ENCODE assay signal across 14 mouse cellular contexts in genomic region chr1:182671343-182671624, GRCm38 (mm10).
DNase-seq lines count a peak whose midpoint lies in the region; ATAC-seq lines count a peak whose summit lies in the region.
"Had no signal": no experiment of that assay in that cellular context is flagged by ENCODE, and none has a peak within 500 bp of the region (broad histone marks: within the 10 kb centered on the region; RNA-seq: fewer than 3 reads in every experiment).

No protein-coding gene starts in this region.

- 34% methylated on average over 4 of the region's 4 CpGs for WGBS in hindbrain, embryonic 10.5 days
- WGBS in hindbrain, embryonic 12.5 days: 35% methylated on average over 4 of the region's 4 CpGs
- 46% methylated on average over 4 of the region's 4 CpGs for WGBS in heart, embryonic 14.5 days
- WGBS in liver, embryonic 12.5 days (ENCODE audit: insufficient replicate concordance): 22% methylated on average over 4 of the region's 4 CpGs

- no peaks in the 10 kb centered on the region for H3K36me3 ChIP-seq in hindbrain, embryonic 10.5 days
- no peaks in the 10 kb centered on the region for H3K36me3 ChIP-seq in hindbrain, embryonic 12.5 days
- H3K36me3 ChIP-seq in heart, embryonic 14.5 days (ENCODE audit: control insufficient read depth, insufficient read depth, low read length): no peaks in the 10 kb centered on the region
- no peaks in the 10 kb centered on the region for H3K36me3 ChIP-seq in liver, embryonic 12.5 days
- H3K36me3 ChIP-seq: neural tube, embryonic 12.5 days had no signal

- H3K9ac ChIP-seq in hindbrain, embryonic 12.5 days: no peak overlapping the region
- H3K9ac ChIP-seq in heart, embryonic 14.5 days (ENCODE audit: low read length): no peak overlapping the region
- H3K9ac ChIP-seq in liver, embryonic 12.5 days: no peak overlapping the region
- H3K9ac ChIP-seq: neural tube, embryonic 12.5 days had no signal

- H3K27ac ChIP-seq in hindbrain, embryonic 10.5 days: peak overlapping the region; percentile 82
- no peak overlapping the region for H3K27ac ChIP-seq in hindbrain, embryonic 12.5 days
- peak overlapping the region; percentile 64 to 75 for H3K27ac ChIP-seq in heart, embryonic 14.5 days (replicated peaks in 1 of 2; ENCODE audit: control insufficient read depth in 1 of 2, insufficient read depth in 1 of 2, low read depth in 2 of 2, low read length in 2 of 2)
- H3K27ac ChIP-seq in liver, embryonic 12.5 days: 0 out of 2 replicates have a peak overlapping the region, but pooled peaks have one; percentile 54
- H3K27ac ChIP-seq: hindbrain, postnatal 0 days; neural tube, embryonic 12.5 days had no signal

- no peak overlapping the region for H3K4me2 ChIP-seq in hindbrain, embryonic 12.5 days (replicated peaks)
- H3K4me2 ChIP-seq in heart, embryonic 14.5 days (ENCODE audit: low read length): no peak overlapping the region
- H3K4me2 ChIP-seq in liver, embryonic 12.5 days: no peak overlapping the region
- H3K4me2 ChIP-seq: neural tube, embryonic 12.5 days had no signal

- H3K9me3 ChIP-seq in hindbrain, embryonic 10.5 days: no peaks in the 10 kb centered on the region
- peaks cover 8% of the 10 kb centered on the region; the same call in 1 of the 2 replicates for H3K9me3 ChIP-seq in hindbrain, embryonic 12.5 days (replicated peaks)
- H3K9me3 ChIP-seq in heart, embryonic 14.5 days (ENCODE audit: control insufficient read depth, low read length): 0 out of 2 replicates have a peak, but pooled peaks cover 3% of the 10 kb centered on the region
- no peaks in the 10 kb centered on the region for H3K9me3 ChIP-seq in liver, embryonic 12.5 days (replicated peaks)
- H3K9me3 ChIP-seq: neural tube, embryonic 12.5 days had no signal

- H3K4me3 ChIP-seq in hindbrain, embryonic 10.5 days: no peak overlapping the region
- H3K4me3 ChIP-seq in hindbrain, embryonic 12.5 days: no peak overlapping the region
- no peak overlapping the region for H3K4me3 ChIP-seq in heart, embryonic 14.5 days (ENCODE audit: control insufficient read depth in 1 of 2, insufficient read depth in 1 of 2, low read depth in 1 of 2, low read length in 2 of 2)
- H3K4me3 ChIP-seq in liver, embryonic 12.5 days: no peak overlapping the region
- H3K4me3 ChIP-seq: neural tube, embryonic 12.5 days had no signal

- no peaks in the 10 kb centered on the region for H3K27me3 ChIP-seq in hindbrain, embryonic 10.5 days (ENCODE audit: insufficient read depth, poor library complexity, severe bottlenecking)
- peaks cover 3% of the 10 kb centered on the region; the same call in 1 of the 2 replicates for H3K27me3 ChIP-seq in hindbrain, embryonic 12.5 days
- H3K27me3 ChIP-seq in heart, embryonic 14.5 days (ENCODE audit: control insufficient read depth, insufficient read depth, low read length): no peaks in the 10 kb centered on the region
- no peaks in the 10 kb centered on the region for H3K27me3 ChIP-seq in liver, embryonic 12.5 days (replicated peaks)
- H3K27me3 ChIP-seq: neural tube, embryonic 12.5 days had no signal

- DNase-seq in hindbrain, embryonic 10.5 days (ENCODE audit: low spot score): no peak
- peak; percentile 24 to 30 for DNase-seq in lung, postnatal 4 days
- DNase-seq in lung, postnatal 36 days: no peak
- DNase-seq in cerebellum, adult 18-20 months: no peak
- no peak for DNase-seq in c-Kit-positive CD71-positive TER-119-positive erythroid progenitor cells, embryonic 14.5 days (ENCODE audit: low spot score)
- DNase-seq: adrenal gland, postnatal 25 days; cerebellum, adult 2 months; layer of hippocampus, postnatal 36 days; right cerebral cortex, postnatal 14 days had no signal

- no peak for ATAC-seq in hindbrain, embryonic 12.5 days (ENCODE audit: low FRiP score)
- ATAC-seq in heart, embryonic 14.5 days (ENCODE audit: insufficient number of reproducible peaks, insufficient read depth, low FRiP score, low read depth): no peak; the same call in 1 of the 2 replicates
- no peak for ATAC-seq in liver, embryonic 12.5 days
- ATAC-seq: hindbrain, postnatal 0 days had no signal

- H3K4me1 ChIP-seq in hindbrain, embryonic 10.5 days (replicated peaks): peaks cover 43% of the 10 kb centered on the region
- peaks cover 27% of the 10 kb centered on the region for H3K4me1 ChIP-seq in hindbrain, embryonic 12.5 days
- peaks cover 24% of the 10 kb centered on the region in 2 experiments for H3K4me1 ChIP-seq in heart, embryonic 14.5 days (ENCODE audit: control insufficient read depth in 2 of 2, insufficient read depth in 2 of 2, low read length in 2 of 2)
- H3K4me1 ChIP-seq in liver, embryonic 12.5 days: peaks cover 12% of the 10 kb centered on the region; the same call in 1 of the 2 replicates

Comparison
In these comparisons a context has a peak if more than half of its experiments do, and no peak if none do; other contexts are left out.
1. DNase-seq: peak in lung, postnatal 4 days (2 of 2); none in hindbrain, embryonic 10.5 days (single experiment), lung, postnatal 36 days (single experiment), cerebellum, adult 18-20 months (0 of 2) and c-Kit-positive CD71-positive TER-119-positive erythroid progenitor cells, embryonic 14.5 days (single experiment).